Mouse (Mus musculus) stomach, postnatal 0 days (tissue): ENCODE measurements at regions not wholly inside any gene's neighbourhood (a gene's known extent, or its start where the extent isn't known, plus 50 kb on each side); places are given as distances from the start of the nearest gene placed in this dataset.

Experiments used
- CTCF ChIP-seq: IDR thresholded peaks from 2 replicates; pipeline ENCODE4 v1.5.1; 2016; ENCODE audit warnings: antibody characterized with exemption, low read depth, mild to moderate bottlenecking, moderate library complexity
- EP300 ChIP-seq: optimal IDR thresholded peaks from 2 replicates; pipeline ENCODE3; 2016; ENCODE audit warnings: antibody characterized with exemption

GRCm38 (mm10) chr10:17613281-17613680 lies 109.7 kb upstream of the Cited2 start:
- TF ChIP-seq CTCF (no peak), EP300 (no peak)
